Mouse (Mus musculus) kidney, adult 2 months (tissue): ENCODE data around the gene Olfr1512.

ENCODE experiments used
- CTCF ChIP-seq: fragments of 200-500 bp; conservative IDR thresholded peaks from 2 replicates; pipeline ENCODE4 v1.5.1; 2011; ENCODE audit warnings: low read depth, mild to moderate bottlenecking, control low read depth, low read length, moderate library complexity, mixed read lengths; ENCODE audit not compliant: insufficient read depth, insufficient read length
- POLR2A ChIP-seq: fragments of 200-500 bp; IDR thresholded peaks from one replicate; pipeline ENCODE4 v1.6.1; 2011; ENCODE audit warnings: low read depth, low read length, control low read depth

GRCm38 (mm10) chr14:52397279-52397678, 18.3 kb upstream of the Olfr1512 start, which contains the start of gene Olfr1511:
- TF ChIP-seq CTCF: no peak
- TF ChIP-seq POLR2A: no peak
